Mouse (Mus musculus) forebrain, postnatal 0 days (tissue): ENCODE measurements around the gene Il12rb1. TPM values are rescaled to one million over a fixed set of nuclear protein-coding genes. Genes with fewer than 3 reads are reported as not detected.

Experiments used
- ATAC-seq: fragments of 200-750 bp; cut with Nextera tagmentation; 2 replicates; pipeline ENCODE4 v1.8.0; 2017; ENCODE audit warnings: mild to moderate bottlenecking, moderate library complexity
- DNase-seq: peaks from one replicate; pipeline ENCODE4 v3.0.0-alpha.2; 2015
- H3K27ac ChIP-seq: fragments of 300-500 bp; sonication (generic); 2 replicates; pipeline ENCODE4 v1.5.1; 2014; ENCODE audit warnings: low read depth, mild to moderate bottlenecking, antibody characterized with exemption, low read length, moderate library complexity, mixed read lengths
- H3K27me3 ChIP-seq: fragments of 300-500 bp; sonication (generic); 2 replicates; pipeline ENCODE4 v1.6.1; 2014; ENCODE audit warnings: mild to moderate bottlenecking, low read length, mixed read lengths; ENCODE audit not compliant: insufficient read depth
- H3K36me3 ChIP-seq: fragments of 300-500 bp; sonication (generic); 2 replicates; pipeline ENCODE4 v1.6.1; 2014; ENCODE audit warnings: mild to moderate bottlenecking, moderate library complexity; ENCODE audit not compliant: insufficient read depth
- H3K4me1 ChIP-seq: fragments of 300-500 bp; sonication (generic); 2 replicates; pipeline ENCODE4 v1.6.1; 2014; ENCODE audit warnings: antibody characterized with exemption; ENCODE audit not compliant: insufficient read depth
- H3K4me2 ChIP-seq: fragments of 300-500 bp; sonication (generic); 2 replicates; pipeline ENCODE4 v1.6.1; 2014; ENCODE audit warnings: low read depth, mild to moderate bottlenecking, moderate library complexity
- H3K4me3 ChIP-seq: fragments of 300-500 bp; sonication (generic); 2 replicates; pipeline ENCODE4 v1.5.1; 2014; ENCODE audit warnings: low read depth, low read length, mixed read lengths
- H3K9ac ChIP-seq: fragments of 300-500 bp; sonication (generic); 2 replicates; pipeline ENCODE4 v1.6.1; 2014; ENCODE audit warnings: mild to moderate bottlenecking
- H3K9me3 ChIP-seq: fragments of 300-500 bp; sonication (generic); 2 replicates; pipeline ENCODE4 v1.6.1; 2016; ENCODE audit warnings: low read length
- CTCF ChIP-seq: sonication (generic); IDR thresholded peaks from 2 replicates; pipeline ENCODE4 v1.5.1; 2016; ENCODE audit warnings: antibody characterized with exemption, control low read depth, low read depth
- WGBS: fragments of 180-500 bp; shearing (Covaris S2); extraction: QIAGEN DNeasy Blood & Tissue Kit; methylation state at CpG from one replicate; pipeline ENCODE4 v1.1.7; 2014; 5-methylcytosine and 5-hydroxymethylcytosine counted together
- polyA plus RNA-seq: library from polyadenylated mRNA; unstranded; fragments of >200 nt; fragmentation: Nextera tagmentation; extraction: Ambion mirVana; gene quantifications from 2 replicates; pipeline ENCODE4 v1.2.1, GENCODE M21; 2015
- total RNA-seq: library from RNA; depleted of rRNA; stranded (reverse); fragments of >200 nt; gene quantifications from 2 replicates; pipeline ENCODE4 v1.2.3, GENCODE M21; 2014

Gene Il12rb1
- total and polyA plus RNA-seq, 2 experiments from 2014 or later = 0.05 TPM; not detected in 1

GRCm38 (mm10) chr8:70849333-70849990, 41.2 kb downstream of the Il12rb1 start:
- DNase-seq (no peak), ATAC-seq (no peak)
- 85% methylated on average over 3 of the region's 3 CpGs for WGBS
- Histone ChIP-seq H3K4me2 (no peak overlapping the region), H3K27me3 (no peaks in the 10 kb centered on the region), H3K4me1 (no peaks in the 10 kb centered on the region), H3K4me3 (no peak overlapping the region), H3K9me3 (no peaks in the 10 kb centered on the region), H3K27ac (no peak overlapping the region), H3K9ac (no peak overlapping the region), H3K36me3 (peaks cover 4% of the 10 kb centered on the region; the same call in 1 of the 2 replicates)
- no peak for TF ChIP-seq CTCF

- Histone ChIP-seq H3K4me3 (no peak overlapping the region), H3K9me3 (no peaks in the 10 kb centered on the region), H3K4me2 (no peak overlapping the region), H3K4me1 (no peaks in the 10 kb centered on the region), H3K9ac (no peak overlapping the region), H3K27ac (no peak overlapping the region), H3K36me3 (peaks cover 4% of the 10 kb centered on the region; the same call in 1 of the 2 replicates), H3K27me3 (no peaks in the 10 kb centered on the region)
- WGBS = 85% methylated on average over 7 of the region's 7 CpGs
- ATAC-seq = no peak
- DNase-seq = no peak
- TF ChIP-seq CTCF = no peak
Observed at GRCm38 (mm10) chr8:70850132-70850845, 42.0 kb downstream of the Il12rb1 start.

GRCm38 (mm10) chr8:70850947-70851346, 42.7 kb downstream of the Il12rb1 start:
- TF ChIP-seq CTCF = no peak

GRCm38 (mm10) chr8:70851837-70852236, 43.6 kb downstream of the Il12rb1 start:
- Histone ChIP-seq H3K4me1 (peaks cover 7% of the 10 kb centered on the region), H3K9ac (no peak overlapping the region), H3K9me3 (no peaks in the 10 kb centered on the region), H3K27ac (no peak overlapping the region), H3K4me3 (no peak overlapping the region), H3K4me2 (no peak overlapping the region), H3K27me3 (no peaks in the 10 kb centered on the region), H3K36me3 (peaks cover 4% of the 10 kb centered on the region; the same call in 1 of the 2 replicates)
- no peak for ATAC-seq
- 59% methylated on average over 6 of the region's 6 CpGs for WGBS
- no peak for DNase-seq
- no peak for TF ChIP-seq CTCF

More at GRCm38 (mm10) chr8:70850947-70851346, 42.7 kb downstream of the Il12rb1 start:
- ATAC-seq (no peak), DNase-seq (no peak)
- no peak overlapping the region for H3K27ac ChIP-seq
- 83% methylated on average over 4 of the region's 4 CpGs for WGBS
- no peak overlapping the region for H3K9ac ChIP-seq
- H3K4me3 ChIP-seq = no peak overlapping the region
- no peaks in the 10 kb centered on the region for H3K9me3 ChIP-seq
- no peak overlapping the region for H3K4me2 ChIP-seq
- H3K36me3 ChIP-seq = peaks cover 4% of the 10 kb centered on the region; the same call in 1 of the 2 replicates
- H3K4me1 ChIP-seq = no peaks in the 10 kb centered on the region
- H3K27me3 ChIP-seq = no peaks in the 10 kb centered on the region

GRCm38 (mm10) chr8:70852595-70853231, 44.5 kb downstream of the Il12rb1 start:
- H3K27ac ChIP-seq = no peak overlapping the region
- ATAC-seq = no peak

GRCm38 (mm10) chr8:70853863-70854262, 45.6 kb downstream of the Il12rb1 start:
- Histone ChIP-seq H3K36me3 (no peaks in the 10 kb centered on the region; the same call in 1 of the 2 replicates), H3K27me3 (no peaks in the 10 kb centered on the region), H3K9me3 (no peaks in the 10 kb centered on the region), H3K4me1 (peaks cover 7% of the 10 kb centered on the region), H3K27ac (no peak overlapping the region), H3K4me2 (no peak overlapping the region), H3K9ac (no peak overlapping the region), H3K4me3 (no peak overlapping the region)
- DNase-seq = no peak
- no peak for ATAC-seq
- no peak for TF ChIP-seq CTCF
- 83% methylated on average over 2 of the region's 2 CpGs for WGBS

More at GRCm38 (mm10) chr8:70852595-70853231, 44.5 kb downstream of the Il12rb1 start:
- TF ChIP-seq CTCF = no peak
- no peak for DNase-seq
- WGBS = 90% methylated on average over 41 of the region's 41 CpGs
- H3K9me3 ChIP-seq = no peaks in the 10 kb centered on the region
- H3K4me3 ChIP-seq = no peak overlapping the region
- H3K27me3 ChIP-seq = no peaks in the 10 kb centered on the region
- no peak overlapping the region for H3K9ac ChIP-seq
- H3K4me1 ChIP-seq = peaks cover 7% of the 10 kb centered on the region
- H3K36me3 ChIP-seq = peaks cover 4% of the 10 kb centered on the region; the same call in 1 of the 2 replicates
- H3K4me2 ChIP-seq = no peak overlapping the region
